Mouse (Mus musculus) left cerebral cortex, adult 2 months (tissue): Measurements from ENCODE around the gene Hspa2. TPM values are rescaled to one million over a fixed set of nuclear protein-coding genes. Genes with fewer than 3 reads are reported as not detected.

Experiments used
- DNase-seq, 2 experiments: peaks; one replicate each; pipeline ENCODE4 v3.0.0; 2021 to 2022; ENCODE audit warnings: low spot score in 2 of 2, mixed read lengths in 1 of 2; ENCODE audit errors: extremely low spot score in 1 of 2
- H3K27ac ChIP-seq: fragments of 200-600 bp; 2 replicates; pipeline ENCODE4 v1.8.1; 2022
- H3K4me3 ChIP-seq: fragments of 200-600 bp; 2 replicates; pipeline ENCODE4 v1.8.1; 2022
- CTCF ChIP-seq: fragments of 200-600 bp; IDR thresholded peaks from 2 replicates; pipeline ENCODE4 v1.8.1; 2022; ENCODE audit warnings: antibody characterized with exemption, mild to moderate bottlenecking, moderate library complexity
- intact Hi-C: fragments of 180-260 bp; cut with DNase I; formaldehyde crosslinking; loops from one replicate; pipeline ENCODE4 v1.15.1; 2025
- total RNA-seq, 2 experiments: library from RNA; stranded (reverse); gene quantifications; 2 replicates each; pipeline ENCODE4 v1.2.3; 2021

The Hspa2 gene
- total RNA-seq, 2 experiments from 2014 or later = 64.9 to 66.4 TPM

DNA sequence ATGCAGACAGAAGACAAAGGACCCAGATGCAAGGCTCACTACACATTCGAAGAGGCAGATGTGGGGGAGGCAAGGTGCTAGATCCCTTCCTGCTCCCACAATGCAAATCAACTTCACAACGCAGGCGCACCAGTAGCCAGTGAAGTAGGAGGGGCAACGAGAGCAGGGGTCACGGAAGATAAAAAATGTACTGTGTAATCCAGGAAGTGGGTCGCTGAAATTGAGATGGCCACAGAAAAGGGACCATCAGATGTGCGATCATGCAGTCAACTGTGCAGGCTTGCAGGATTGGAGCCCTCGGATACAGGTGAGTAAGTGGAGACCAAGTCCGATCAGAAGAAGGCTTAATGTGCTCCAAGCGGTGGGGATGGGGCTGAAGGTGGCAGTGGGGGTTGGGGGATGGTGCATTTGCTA is 40.4 kb downstream of the Hspa2 start:
- intact Hi-C loops = no loop called here
- no peak for DNase-seq
- H3K4me3 ChIP-seq = no peak overlapping the region
- no peak overlapping the region for H3K27ac ChIP-seq
- TF ChIP-seq CTCF = no peak

DNA sequence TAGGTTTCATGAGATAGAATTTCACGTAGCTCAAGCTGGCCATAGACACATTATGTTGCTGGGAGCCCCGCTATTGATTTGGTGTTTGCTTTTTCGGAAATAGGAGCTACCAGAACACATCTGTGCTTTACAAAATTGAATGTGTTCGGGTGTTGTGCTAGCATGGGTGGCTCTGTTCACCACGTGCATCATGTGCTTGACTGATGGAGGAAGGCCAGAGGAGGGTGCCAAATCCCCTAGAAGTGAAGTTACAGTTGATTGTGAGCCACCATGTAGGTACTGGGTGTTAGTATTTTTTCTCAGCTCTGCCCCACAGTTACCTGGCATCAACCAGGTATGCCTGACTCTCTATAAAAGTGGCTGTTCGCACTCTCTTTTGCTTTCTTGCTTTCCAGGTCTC is 40.9 kb downstream of the Hspa2 start:
- intact Hi-C loops = no loop called here
- Histone ChIP-seq H3K4me3 (no peak overlapping the region), H3K27ac (no peak overlapping the region)
- no peak for DNase-seq
- TF ChIP-seq CTCF = no peak

GRCm38 (mm10) chr12:76446201-76446600 is 42.2 kb downstream of the Hspa2 start:
- intact Hi-C loops = no loop called here

GRCm38 (mm10) chr12:76448127-76448526 is 44.2 kb downstream of the Hspa2 start:
- intact Hi-C loops = no loop called here
- no peak overlapping the region for H3K27ac ChIP-seq
- DNase-seq = no peak
- H3K4me3 ChIP-seq = no peak overlapping the region
- TF ChIP-seq CTCF = no peak

More at GRCm38 (mm10) chr12:76446201-76446600, 42.2 kb downstream of the Hspa2 start:
- Histone ChIP-seq H3K27ac (no peak overlapping the region), H3K4me3 (no peak overlapping the region)
- DNase-seq = no peak
- TF ChIP-seq CTCF = no peak

- Histone ChIP-seq H3K27ac (no peak overlapping the region), H3K4me3 (no peak overlapping the region)
- no peak for TF ChIP-seq CTCF
- DNase-seq = no peak
- intact Hi-C loops = no loop called here
Measured at GRCm38 (mm10) chr12:76452203-76452602, 48.2 kb downstream of the Hspa2 start.

Other genes with a start within 250 kb of the Hspa2 start
- under 1 TPM; 0.34 to 0.68 TPM for gene Esr2, start 226.9 kb upstream of the Hspa2 start, total RNA-seq
- not detected for gene Tex21, start 157.4 kb upstream of the Hspa2 start, total RNA-seq
- gene Mthfd1, start 148.9 kb upstream of the Hspa2 start, total RNA-seq = 10 to 100 TPM; 40.0 to 40.3 TPM
- gene Akap5, start 79.3 kb upstream of the Hspa2 start, total RNA-seq = 10 to 100 TPM; 85.4 to 93.5 TPM
- 10 to 100 TPM; 17.6 to 19.9 TPM for gene Zbtb25, start 34.6 kb upstream of the Hspa2 start, total RNA-seq
- gene Zbtb1, start 33.9 kb upstream of the Hspa2 start, total RNA-seq = 1 to 10 TPM; 6.8 to 7.1 TPM
- 1 to 10 TPM; 1.1 to 1.4 TPM for gene Ppp1r36, start 13.4 kb downstream of the Hspa2 start, total RNA-seq
- gene Plekhg3, start 126.7 kb downstream of the Hspa2 start, total RNA-seq = 10 to 100 TPM; 15.0 to 15.2 TPM